Mouse (Mus musculus): ENCODE data around the gene Plscr3. TPM values are rescaled to one million over a fixed set of nuclear protein-coding genes. Genes with fewer than 3 reads are reported as not detected.

The Plscr3 gene
- total RNA-seq, 2 experiments from 2014 or later: 25.2 to 108 TPM

- no peak for ATAC-seq (replicated peaks; ENCODE audit: poor library complexity, severe bottlenecking)
These were observed 37.5 kb downstream of the Plscr3 start for GRCm38 (mm10) chr11:69883527-69884151.

GRCm38 (mm10) chr11:69884240-69884639 is 38.1 kb downstream of the Plscr3 start:
- no peak for ATAC-seq (replicated peaks; ENCODE audit: poor library complexity, severe bottlenecking)

- ATAC-seq (replicated peaks; ENCODE audit: poor library complexity, severe bottlenecking): no peak
These were observed 38.5 kb downstream of the Plscr3 start for GRCm38 (mm10) chr11:69884663-69885062.

GRCm38 (mm10) chr11:69886907-69887635 is 40.9 kb downstream of the Plscr3 start:
- ATAC-seq (replicated peaks; ENCODE audit: poor library complexity, severe bottlenecking): no peak

- no peak for ATAC-seq (replicated peaks; ENCODE audit: poor library complexity, severe bottlenecking)
These were observed 45.3 kb downstream of the Plscr3 start for GRCm38 (mm10) chr11:69891482-69891881.

- ATAC-seq (replicated peaks; ENCODE audit: poor library complexity, severe bottlenecking): peak; percentile 71
These were observed 48.5 kb downstream of the Plscr3 start for GRCm38 (mm10) chr11:69894671-69895070.

- peak; percentile 78 for ATAC-seq (replicated peaks; ENCODE audit: poor library complexity, severe bottlenecking)
These were observed 49.1 kb downstream of the Plscr3 start, which contains the start of gene Acap1 for GRCm38 (mm10) chr11:69895291-69895690. Gene Acap1 (minus strand): TSS chr11:69895539.

- no peak for ATAC-seq (replicated peaks; ENCODE audit: poor library complexity, severe bottlenecking)
These were observed 53.7 kb downstream of the Plscr3 start for GRCm38 (mm10) chr11:69899870-69900269.

- ATAC-seq (replicated peaks; ENCODE audit: poor library complexity, severe bottlenecking): peak; percentile 79
These were observed 54.6 kb downstream of the Plscr3 start, which contains the start of the genes 2810408A11Rik and Neurl4 for GRCm38 (mm10) chr11:69900471-69901405. Gene 2810408A11Rik (minus strand): TSS chr11:69900987. Gene Neurl4 (plus strand): TSS chr11:69901072.

GRCm38 (mm10) chr11:69901406-69901846 is 55.2 kb downstream of the Plscr3 start:
- peak; percentile 87 for ATAC-seq (replicated peaks; ENCODE audit: poor library complexity, severe bottlenecking)

Other genes with a start within 250 kb of the Plscr3 start
Only the 30 nearest of the 43 such genes appear.
- gene Tnfsf13, start 160.6 kb upstream of the Plscr3 start, total RNA-seq (2014; fragmentation: Nextera tagmentation): 5.4 and 27.7 TPM in 2 replicates
- 38.0 and 41.8 TPM in 2 replicates for gene Tnfsf13, start 160.6 kb upstream of the Plscr3 start, total RNA-seq (2017)
- 2.1 and 6.1 TPM in 2 replicates for gene Tnfsf12, start 150.5 kb upstream of the Plscr3 start, total RNA-seq (2014; fragmentation: Nextera tagmentation)
- gene Tnfsf12, start 150.5 kb upstream of the Plscr3 start, total RNA-seq (2017): 0.46 and 1.6 TPM in 2 replicates
- gene Tnfsfm13, start 150.3 kb upstream of the Plscr3 start, total RNA-seq (2014; fragmentation: Nextera tagmentation): 4.9 and 6.6 TPM in 2 replicates
- 3.6 and 6.1 TPM in 2 replicates for gene Tnfsfm13, start 150.3 kb upstream of the Plscr3 start, total RNA-seq (2017)
- gene Polr2a, start 87.7 kb upstream of the Plscr3 start, total RNA-seq (2014; fragmentation: Nextera tagmentation): 153 and 165 TPM in 2 replicates
- 30.2 and 38.5 TPM in 2 replicates for gene Polr2a, start 87.7 kb upstream of the Plscr3 start, total RNA-seq (2017)
- not detected in 2 replicates for gene Slc35g3, start 84.4 kb upstream of the Plscr3 start, total RNA-seq (2014; fragmentation: Nextera tagmentation)
- gene Slc35g3, start 84.4 kb upstream of the Plscr3 start, total RNA-seq (2017): not detected in 2 replicates
- 1.8 and 2.1 TPM in 2 replicates for gene Zbtb4, start 80.5 kb upstream of the Plscr3 start, total RNA-seq (2014; fragmentation: Nextera tagmentation)
- gene Zbtb4, start 80.5 kb upstream of the Plscr3 start, total RNA-seq (2017): 0.26 and 0.43 TPM in 2 replicates
- gene Chrnb1, start 50.4 kb upstream of the Plscr3 start, total RNA-seq (2014; fragmentation: Nextera tagmentation): not detected in 2 replicates
- gene Chrnb1, start 50.4 kb upstream of the Plscr3 start, total RNA-seq (2017): 0.82 TPM in 1 of 2 replicates, not detected in the other
- 1.6 and 2.9 TPM in 2 replicates for gene Fgf11, start 44.5 kb upstream of the Plscr3 start, total RNA-seq (2014; fragmentation: Nextera tagmentation)
- not detected in 2 replicates for gene Fgf11, start 44.5 kb upstream of the Plscr3 start, total RNA-seq (2017)
- not detected in 2 replicates for gene Tmem102, start 40.8 kb upstream of the Plscr3 start, total RNA-seq (2014; fragmentation: Nextera tagmentation)
- gene Tmem102, start 40.8 kb upstream of the Plscr3 start, total RNA-seq (2017): not detected in 2 replicates
- not detected in 2 replicates for gene Gm39566, start 31.1 kb upstream of the Plscr3 start, total RNA-seq (2014; fragmentation: Nextera tagmentation)
- gene Gm39566, start 31.1 kb upstream of the Plscr3 start, total RNA-seq (2017): not detected in 2 replicates
- not detected in 2 replicates for gene Spem2, start 27.9 kb upstream of the Plscr3 start, total RNA-seq (2014; fragmentation: Nextera tagmentation)
- not detected in 2 replicates for gene Spem2, start 27.9 kb upstream of the Plscr3 start, total RNA-seq (2017)
- gene Spem1, start 24.2 kb upstream of the Plscr3 start, total RNA-seq (2014; fragmentation: Nextera tagmentation): not detected in 2 replicates
- gene Spem1, start 24.2 kb upstream of the Plscr3 start, total RNA-seq (2017): not detected in 2 replicates
- gene Nlgn2, start 8.6 kb upstream of the Plscr3 start, total RNA-seq (2014; fragmentation: Nextera tagmentation): 13.5 and 33.1 TPM in 2 replicates
- gene Nlgn2, start 8.6 kb upstream of the Plscr3 start, total RNA-seq (2017): 4.0 and 7.4 TPM in 2 replicates
- 294 and 359 TPM in 2 replicates for gene Tmem256, start 7.9 kb upstream of the Plscr3 start, total RNA-seq (2014; fragmentation: Nextera tagmentation)
- 118 and 164 TPM in 2 replicates for gene Tmem256, start 7.9 kb upstream of the Plscr3 start, total RNA-seq (2017)
- 0.60 TPM in 1 of 2 replicates, not detected in the other for gene Tnk1, start 12.4 kb downstream of the Plscr3 start, total RNA-seq (2014; fragmentation: Nextera tagmentation)
- gene Tnk1, start 12.4 kb downstream of the Plscr3 start, total RNA-seq (2017): not detected in 2 replicates
- not detected in 2 replicates for gene Tmem95, start 31.6 kb downstream of the Plscr3 start, total RNA-seq (2014; fragmentation: Nextera tagmentation)
- not detected in 2 replicates for gene Tmem95, start 31.6 kb downstream of the Plscr3 start, total RNA-seq (2017)
- gene Kctd11, start 35.0 kb downstream of the Plscr3 start, total RNA-seq (2014; fragmentation: Nextera tagmentation): 0.41 and 4.2 TPM in 2 replicates
- 1.1 and 2.6 TPM in 2 replicates for gene Kctd11, start 35.0 kb downstream of the Plscr3 start, total RNA-seq (2017)
- 52.4 and 65.1 TPM in 2 replicates for gene Acap1, start 49.2 kb downstream of the Plscr3 start, total RNA-seq (2014; fragmentation: Nextera tagmentation)
- 47.0 and 50.7 TPM in 2 replicates for gene Acap1, start 49.2 kb downstream of the Plscr3 start, total RNA-seq (2017)
- 1.3 and 3.5 TPM in 2 replicates for gene 2810408A11Rik, start 54.6 kb downstream of the Plscr3 start, total RNA-seq (2014; fragmentation: Nextera tagmentation)
- 3.6 and 6.4 TPM in 2 replicates for gene 2810408A11Rik, start 54.6 kb downstream of the Plscr3 start, total RNA-seq (2017)
- gene Neurl4, start 54.7 kb downstream of the Plscr3 start, total RNA-seq (2014; fragmentation: Nextera tagmentation): 32.0 and 38.9 TPM in 2 replicates
- 20.7 and 27.5 TPM in 2 replicates for gene Neurl4, start 54.7 kb downstream of the Plscr3 start, total RNA-seq (2017)
- gene Gps2, start 67.5 kb downstream of the Plscr3 start, total RNA-seq (2014; fragmentation: Nextera tagmentation): 71.5 and 99.8 TPM in 2 replicates
- gene Gps2, start 67.5 kb downstream of the Plscr3 start, total RNA-seq (2017): 47.1 and 58.2 TPM in 2 replicates
- 1,453 and 1,476 TPM in 2 replicates for gene Eif5a, start 75.6 kb downstream of the Plscr3 start, total RNA-seq (2014; fragmentation: Nextera tagmentation)
- 890 and 976 TPM in 2 replicates for gene Eif5a, start 75.6 kb downstream of the Plscr3 start, total RNA-seq (2017)
- gene Ybx2, start 89.4 kb downstream of the Plscr3 start, total RNA-seq (2014; fragmentation: Nextera tagmentation): not detected in 2 replicates
- 2.1 TPM in 1 of 2 replicates, not detected in the other for gene Ybx2, start 89.4 kb downstream of the Plscr3 start, total RNA-seq (2017)
- gene Slc2a4, start 101.8 kb downstream of the Plscr3 start, total RNA-seq (2014; fragmentation: Nextera tagmentation): not detected in 2 replicates
- not detected in 2 replicates for gene Slc2a4, start 101.8 kb downstream of the Plscr3 start, total RNA-seq (2017)
- gene Cldn7, start 118.4 kb downstream of the Plscr3 start, total RNA-seq (2014; fragmentation: Nextera tagmentation): not detected in 2 replicates
- not detected in 2 replicates for gene Cldn7, start 118.4 kb downstream of the Plscr3 start, total RNA-seq (2017)
- 191 and 254 TPM in 2 replicates for gene Ctdnep1, start 134.8 kb downstream of the Plscr3 start, total RNA-seq (2014; fragmentation: Nextera tagmentation)
- 19.3 and 23.8 TPM in 2 replicates for gene Ctdnep1, start 134.8 kb downstream of the Plscr3 start, total RNA-seq (2017)
- gene Elp5, start 136.1 kb downstream of the Plscr3 start, total RNA-seq (2014; fragmentation: Nextera tagmentation): 59.4 and 70.0 TPM in 2 replicates
- gene Elp5, start 136.1 kb downstream of the Plscr3 start, total RNA-seq (2017): 58.2 and 77.5 TPM in 2 replicates
- 288 and 367 TPM in 2 replicates for gene Gabarap, start 144.8 kb downstream of the Plscr3 start, total RNA-seq (2014; fragmentation: Nextera tagmentation)
- gene Gabarap, start 144.8 kb downstream of the Plscr3 start, total RNA-seq (2017): 239 and 250 TPM in 2 replicates
- gene Phf23, start 149.4 kb downstream of the Plscr3 start, total RNA-seq (2014; fragmentation: Nextera tagmentation): 41.7 and 45.8 TPM in 2 replicates
- 30.2 and 32.3 TPM in 2 replicates for gene Phf23, start 149.4 kb downstream of the Plscr3 start, total RNA-seq (2017)
- gene Dvl2, start 154.2 kb downstream of the Plscr3 start, total RNA-seq (2014; fragmentation: Nextera tagmentation): 4.6 and 24.5 TPM in 2 replicates
- gene Dvl2, start 154.2 kb downstream of the Plscr3 start, total RNA-seq (2017): 16.1 and 18.0 TPM in 2 replicates

Data from granulocyte monocyte progenitor cell, adult 5-6 weeks (primary cell).